Mouse (Mus musculus): ENCODE data around the gene Rprd1b. TPM values are rescaled to one million over a fixed set of nuclear protein-coding genes. Genes with fewer than 3 reads are reported as not detected.
A peak's percentile ranks its signal among the peaks of the same experiment; 100 is the strongest.

Rprd1b gene
- total RNA-seq, 2 experiments from 2014 or later: 30.2 to 31.9 TPM

GRCm38 (mm10) chr2:158178139-158178538, 149.8 kb downstream of the Rprd1b start:
- H3K4me3 ChIP-seq: no peak overlapping the region
- intact Hi-C loops (cut with DNase I): no loop called here

GRCm38 (mm10) chr2:158178696-158179369, 150.5 kb downstream of the Rprd1b start:
- intact Hi-C loops (cut with DNase I): no loop called here
- TF ChIP-seq CTCF (IDR thresholded peaks at IDR 0.05): no peak
- peak overlapping the region; percentile 66 for H3K4me3 ChIP-seq
- DNase-seq: peak; percentile 88
- H3K27ac ChIP-seq: peak overlapping the region; percentile 73

More at GRCm38 (mm10) chr2:158178139-158178538, 149.8 kb downstream of the Rprd1b start:
- DNase-seq: peak; percentile 10
- H3K27ac ChIP-seq: peak overlapping the region; percentile 73
- no peak for TF ChIP-seq CTCF (IDR thresholded peaks at IDR 0.05)

- intact Hi-C loops (cut with DNase I): no loop called here
- DNase-seq: peak; percentile 81
- no peak for TF ChIP-seq CTCF (IDR thresholded peaks at IDR 0.05)
- H3K4me3 ChIP-seq: peak overlapping the region; percentile 66
- H3K27ac ChIP-seq: peak overlapping the region; percentile 73
Observed at GRCm38 (mm10) chr2:158179370-158180111, 151.2 kb downstream of the Rprd1b start.

DNA sequence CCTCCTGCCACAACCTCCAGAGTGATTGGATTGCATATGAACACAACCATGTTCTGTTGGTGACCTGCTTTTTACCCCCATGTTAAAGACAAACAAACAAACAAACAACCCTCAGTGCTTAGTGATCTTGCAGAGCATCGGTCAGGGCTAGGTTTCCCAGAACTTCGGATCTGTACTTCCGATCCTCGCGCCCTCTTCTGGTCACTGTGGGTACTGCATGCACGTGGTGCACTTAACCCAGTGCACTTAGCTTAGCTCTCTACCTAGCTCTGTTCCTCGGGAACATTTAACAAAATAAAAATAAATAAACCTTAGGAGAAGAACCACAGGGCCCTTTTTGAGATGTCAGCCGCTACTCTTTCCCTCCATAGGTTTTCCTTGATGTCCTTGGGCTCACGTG, 152.5 kb downstream of the Rprd1b start:
- peak; percentile 68 for DNase-seq
- intact Hi-C loops (cut with DNase I): no loop called here
- Histone ChIP-seq H3K4me3 (no peak overlapping the region), H3K27ac (no peak overlapping the region)
- peak; percentile 70 for TF ChIP-seq CTCF (IDR thresholded peaks at IDR 0.05)

Other genes with a start within 250 kb of the Rprd1b start
- gene Vstm2l, start 113.8 kb upstream of the Rprd1b start, total RNA-seq (2021): not detected
- 10 to 100 TPM; 21.3 to 23.0 TPM for gene Tti1, start 64 bp upstream of the Rprd1b start, total RNA-seq (2021)
- gene Tgm2, start 117.9 kb downstream of the Rprd1b start, total RNA-seq (2021): 10 to 100 TPM; 44.2 to 55.4 TPM
- 1 to 10 TPM; 1.2 to 2.2 TPM for gene D630003M21Rik, start 200.7 kb downstream of the Rprd1b start, total RNA-seq (2021)
- not detected for gene Bpi, start 229.6 kb downstream of the Rprd1b start, total RNA-seq (2021)

All from gastrocnemius, adult 2 months (tissue).